Mouse (Mus musculus): Measurements from ENCODE around the gene Sertad1. TPM values are rescaled to one million over a fixed set of nuclear protein-coding genes. Genes with fewer than 3 reads are reported as not detected.

Sertad1 gene
- total and polyA plus RNA-seq, 2 experiments from 2014 or later = 7.7 to 9.4 TPM

DNA sequence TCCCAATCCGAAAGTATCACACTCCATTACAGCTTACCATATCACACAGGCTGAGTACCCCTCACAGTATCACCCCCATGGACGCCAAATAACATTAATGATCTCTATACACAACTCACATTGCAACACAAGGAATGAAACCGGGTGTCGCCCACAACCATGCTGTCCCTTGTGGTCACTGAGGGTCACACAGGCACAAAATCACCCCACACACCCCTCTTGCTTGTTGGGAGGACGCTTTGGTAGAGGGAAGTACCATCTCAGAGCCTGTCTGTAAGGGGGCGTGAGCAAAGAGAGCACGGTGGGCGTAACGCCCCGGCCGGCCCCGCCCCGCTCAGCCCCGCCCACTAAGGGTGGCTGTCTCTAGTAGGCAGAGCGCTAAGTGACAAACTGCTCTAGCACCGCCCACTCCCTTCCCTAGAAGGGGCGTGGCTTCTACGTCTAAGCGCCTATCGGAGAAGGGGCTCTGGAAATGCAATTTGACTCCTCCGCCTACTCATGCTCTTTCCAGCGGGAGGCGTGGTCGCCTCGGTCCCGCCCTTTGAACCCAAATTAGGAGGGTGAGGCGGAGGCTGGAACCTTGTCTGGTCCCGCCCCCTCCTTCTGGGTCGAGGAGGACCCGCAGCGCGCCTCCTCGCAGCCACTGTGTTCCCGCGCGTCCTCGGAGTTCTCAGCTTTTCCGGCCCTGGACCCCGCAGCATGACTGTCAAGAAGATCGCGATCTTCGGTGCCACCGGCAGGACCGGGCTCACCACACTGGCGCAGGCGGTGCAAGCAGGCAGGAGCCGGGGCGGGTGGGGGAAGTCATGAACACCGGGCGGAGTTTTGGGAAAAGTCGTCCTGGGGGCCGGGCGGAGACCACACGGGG, 39.1 kb upstream of the Sertad1 start, which contains the start of the genes Sptbn4 and Blvrb:
TSS of gene Sptbn4 (minus strand) at position 268 of the 868 bp plus-strand sequence.
TSS of gene Blvrb (plus strand) at position 560 of the 868 bp plus-strand sequence.
- peak; percentile 67 for TF ChIP-seq CTCF (IDR thresholded peaks at IDR 0.05; ENCODE audit: low read depth)
- Histone ChIP-seq H3K27me3 (ENCODE audit: insufficient read depth, low read length) (no peaks in the 10 kb centered on the region), H3K9ac (replicated peaks; ENCODE audit: low read length) (peak within 1 kb of the TSS; percentile 86), H3K4me3 (ENCODE audit: low read length) (peak within 1 kb of the TSS; percentile 61), H3K27ac (peak within 1 kb of the TSS; percentile 83), H3K4me1 (ENCODE audit: insufficient read depth, low read length) (no peaks in the 10 kb centered on the region), H3K4me2 (ENCODE audit: low read depth, low read length) (peak within 1 kb of the TSS; percentile 67), H3K9me3 (ENCODE audit: low read length) (no peaks in the 10 kb centered on the region), H3K36me3 (ENCODE audit: insufficient read depth, low read length) (no peaks in the 10 kb centered on the region)
- ATAC-seq = peak; percentile 95
- DNase-seq (ENCODE audit: low spot score) = peak; percentile 99
- WGBS = under 1% methylated on average over 53 of the region's 54 CpGs

DNA sequence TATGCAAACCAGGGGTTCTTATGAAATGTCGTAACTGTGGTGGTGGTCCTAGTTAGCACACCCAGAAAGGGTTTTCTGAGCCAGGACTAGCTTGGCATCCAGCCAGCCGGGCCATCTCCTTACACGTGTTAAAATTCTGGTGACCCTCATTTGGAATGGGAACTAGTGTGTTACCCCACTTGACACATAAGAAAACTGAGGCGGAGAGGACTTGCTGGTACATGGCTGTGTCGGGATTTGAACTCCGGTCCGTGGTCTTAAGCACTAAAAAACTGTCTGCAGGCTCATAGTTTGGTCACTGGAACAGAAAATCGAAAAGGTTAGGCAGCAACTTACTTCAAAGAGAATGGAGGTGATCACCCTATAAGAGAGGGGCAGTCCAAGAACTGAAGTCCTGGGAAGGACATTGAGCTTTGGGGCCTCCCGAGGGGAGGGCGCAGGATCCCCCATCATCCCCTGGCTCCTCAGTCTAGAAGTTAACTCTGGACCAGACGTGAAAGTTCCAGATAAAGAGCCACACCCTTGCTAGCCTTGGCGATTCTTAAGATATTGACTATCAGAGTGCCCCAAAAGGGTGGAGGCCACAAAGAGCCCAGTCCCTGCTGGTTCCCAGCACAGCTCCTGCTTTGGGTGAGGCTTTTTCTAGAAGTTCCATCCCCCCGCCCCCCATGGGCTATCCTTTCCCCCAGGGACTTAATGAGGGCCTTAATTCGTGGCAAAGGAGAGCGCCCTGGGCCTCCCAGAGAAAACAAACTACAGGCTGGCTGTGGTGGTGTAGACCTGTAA, 38.1 kb upstream of the Sertad1 start:
- ATAC-seq = no peak
- Histone ChIP-seq H3K9me3 (ENCODE audit: low read length) (no peaks in the 10 kb centered on the region), H3K4me2 (ENCODE audit: low read depth, low read length) (peak overlapping the region; percentile 67), H3K27me3 (ENCODE audit: insufficient read depth, low read length) (no peaks in the 10 kb centered on the region), H3K9ac (replicated peaks; ENCODE audit: low read length) (peak overlapping the region; percentile 86; the same call in 1 of the 2 replicates), H3K36me3 (ENCODE audit: insufficient read depth, low read length) (no peaks in the 10 kb centered on the region), H3K27ac (0 out of 2 replicates have a peak overlapping the region, but pooled peaks have one; percentile 28), H3K4me1 (ENCODE audit: insufficient read depth, low read length) (no peaks in the 10 kb centered on the region), H3K4me3 (ENCODE audit: low read length) (peak overlapping the region; percentile 61)
- no peak for DNase-seq (ENCODE audit: low spot score)
- TF ChIP-seq CTCF (IDR thresholded peaks at IDR 0.05; ENCODE audit: low read depth) = no peak
- 56% methylated on average over 15 of the region's 15 CpGs for WGBS

DNA sequence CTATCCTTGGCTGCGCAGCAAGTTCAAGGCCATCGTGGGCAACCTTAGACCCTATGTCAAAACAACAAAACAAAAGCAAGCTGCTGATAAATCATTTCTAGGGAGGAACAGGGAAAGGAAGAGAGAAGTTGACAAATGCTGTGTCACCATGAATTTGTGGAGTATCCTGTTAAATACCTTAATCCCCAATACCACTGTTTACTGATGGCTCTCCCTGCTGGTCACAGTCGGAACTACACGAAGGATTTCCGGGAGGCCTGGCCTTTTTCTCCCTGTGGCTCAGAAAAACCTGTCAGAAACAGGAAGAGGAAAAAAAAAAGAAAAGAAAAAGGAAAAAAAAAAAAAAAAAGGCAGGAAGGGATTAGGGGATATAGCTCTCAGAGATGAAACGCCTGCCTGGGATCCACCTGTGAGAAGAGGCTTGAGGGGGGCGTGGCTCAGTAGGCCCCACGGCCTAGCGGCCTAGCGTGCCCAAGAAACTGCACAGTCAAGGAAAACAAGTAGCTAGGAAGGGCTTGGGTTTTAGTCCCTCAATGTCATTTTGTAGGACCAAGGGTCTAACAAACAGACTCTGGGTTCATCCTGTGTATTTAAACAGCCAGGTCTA, 37.4 kb upstream of the Sertad1 start:
- peak; percentile 60 for DNase-seq (ENCODE audit: low spot score)
- Histone ChIP-seq H3K9me3 (ENCODE audit: low read length) (no peaks in the 10 kb centered on the region), H3K27ac (no peak overlapping the region), H3K4me3 (ENCODE audit: low read length) (no peak overlapping the region), H3K9ac (replicated peaks; ENCODE audit: low read length) (no peak overlapping the region), H3K36me3 (ENCODE audit: insufficient read depth, low read length) (no peaks in the 10 kb centered on the region), H3K4me2 (ENCODE audit: low read depth, low read length) (no peak overlapping the region), H3K27me3 (ENCODE audit: insufficient read depth, low read length) (no peaks in the 10 kb centered on the region), H3K4me1 (ENCODE audit: insufficient read depth, low read length) (no peaks in the 10 kb centered on the region)
- WGBS = 64% methylated on average over 10 of the region's 10 CpGs
- peak; percentile 72 for TF ChIP-seq CTCF (IDR thresholded peaks at IDR 0.05; ENCODE audit: low read depth)
- no peak for ATAC-seq

DNA sequence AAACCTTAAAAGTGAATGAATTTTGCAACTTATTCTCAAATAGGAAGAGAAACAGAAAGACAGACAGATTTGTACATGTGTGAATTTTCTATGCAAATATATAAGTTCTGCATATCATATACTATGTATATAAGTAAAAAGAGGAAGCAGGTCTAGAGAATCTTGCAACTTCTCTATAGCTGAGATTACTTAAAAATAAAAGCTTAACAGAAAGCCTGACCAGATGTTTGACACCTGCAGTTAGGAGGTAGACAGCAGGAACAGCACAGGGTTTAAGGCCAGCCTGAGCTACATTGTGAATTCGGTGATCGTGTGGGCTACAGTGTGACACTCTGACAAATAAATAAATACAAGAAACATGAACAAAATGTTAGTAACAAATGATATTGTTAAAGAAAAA, 35.4 kb upstream of the Sertad1 start:
- Histone ChIP-seq H3K9ac (replicated peaks; ENCODE audit: low read length) (no peak overlapping the region), H3K27me3 (ENCODE audit: insufficient read depth, low read length) (no peaks in the 10 kb centered on the region), H3K4me2 (ENCODE audit: low read depth, low read length) (no peak overlapping the region), H3K36me3 (ENCODE audit: insufficient read depth, low read length) (no peaks in the 10 kb centered on the region), H3K9me3 (ENCODE audit: low read length) (no peaks in the 10 kb centered on the region), H3K4me1 (ENCODE audit: insufficient read depth, low read length) (no peaks in the 10 kb centered on the region), H3K4me3 (ENCODE audit: low read length) (no peak overlapping the region), H3K27ac (no peak overlapping the region)
- 95% methylated on average over 2 of the region's 2 CpGs for WGBS
- no peak for DNase-seq (ENCODE audit: low spot score)
- no peak for ATAC-seq
- TF ChIP-seq CTCF (IDR thresholded peaks at IDR 0.05; ENCODE audit: low read depth) = no peak

DNA sequence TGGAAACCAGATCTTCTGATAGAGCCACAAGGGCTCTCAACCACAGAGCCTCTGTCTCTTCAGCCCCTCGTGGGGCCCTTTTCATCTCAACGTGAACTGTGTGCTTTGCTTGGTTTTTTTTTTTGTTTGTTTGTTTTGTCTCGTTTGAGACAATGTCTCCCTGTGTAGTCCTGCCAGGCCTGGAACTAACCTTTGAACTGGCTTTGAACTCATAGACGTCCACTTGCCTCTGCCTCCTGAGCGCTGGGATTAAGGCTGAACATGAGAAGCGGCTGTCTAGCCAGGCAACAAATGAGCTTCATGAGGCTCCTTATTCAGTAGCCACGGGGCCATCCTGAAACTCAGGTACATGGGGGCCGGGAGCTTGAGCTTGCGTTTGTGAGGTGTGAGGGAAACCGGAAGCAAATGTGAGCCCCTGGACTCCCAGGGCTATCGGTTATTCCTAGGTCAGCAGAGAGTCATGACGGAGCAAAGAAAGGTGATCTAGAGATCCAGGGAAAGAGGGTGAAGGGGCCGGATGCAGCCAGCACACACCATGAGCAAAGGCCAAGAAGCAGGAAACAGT, 34.4 kb upstream of the Sertad1 start:
- H3K4me2 ChIP-seq (ENCODE audit: low read depth, low read length) = no peak overlapping the region
- WGBS = 57% methylated on average over 13 of the region's 13 CpGs
- H3K27ac ChIP-seq = no peak overlapping the region
- H3K4me1 ChIP-seq (ENCODE audit: insufficient read depth, low read length) = no peaks in the 10 kb centered on the region
- no peak for ATAC-seq
- TF ChIP-seq CTCF (IDR thresholded peaks at IDR 0.05; ENCODE audit: low read depth) = no peak
- H3K27me3 ChIP-seq (ENCODE audit: insufficient read depth, low read length) = no peaks in the 10 kb centered on the region
- H3K36me3 ChIP-seq (ENCODE audit: insufficient read depth, low read length) = no peaks in the 10 kb centered on the region
- H3K9me3 ChIP-seq (ENCODE audit: low read length) = no peaks in the 10 kb centered on the region
- no peak for DNase-seq (ENCODE audit: low spot score)
- H3K9ac ChIP-seq (replicated peaks; ENCODE audit: low read length) = no peak overlapping the region
- H3K4me3 ChIP-seq (ENCODE audit: low read length) = no peak overlapping the region

DNA sequence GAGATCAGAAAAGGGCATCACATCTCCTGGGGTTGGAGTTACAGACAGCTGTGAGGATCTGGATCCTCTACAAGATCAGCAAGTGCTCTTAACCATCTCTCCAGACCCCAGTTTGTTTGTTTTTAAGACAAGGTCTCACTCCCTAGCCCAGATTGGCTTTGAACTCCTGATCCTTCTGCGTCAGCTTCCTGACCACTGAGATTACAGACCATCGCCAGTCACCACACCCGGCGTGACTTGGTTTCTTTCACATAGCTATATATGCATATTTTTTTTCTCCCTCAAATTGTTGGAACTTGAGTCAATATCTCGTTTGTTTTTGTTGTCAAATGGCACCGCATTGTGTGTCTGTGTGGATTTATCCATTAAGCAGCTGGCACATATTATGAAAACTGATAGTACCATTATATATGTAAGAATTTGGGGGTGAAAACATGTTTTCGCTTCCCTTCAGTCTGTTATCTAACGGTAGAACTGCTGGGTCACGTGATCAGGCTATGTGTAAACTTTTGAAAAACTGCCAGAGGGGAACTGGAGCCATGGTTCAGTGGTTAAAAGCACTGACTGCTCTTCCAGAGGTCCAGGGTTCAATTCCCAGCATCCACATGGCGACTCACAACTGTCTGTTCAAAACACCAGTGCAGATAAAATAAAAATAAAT, 32.1 kb upstream of the Sertad1 start:
- TF ChIP-seq CTCF (IDR thresholded peaks at IDR 0.05; ENCODE audit: low read depth) = no peak

More for the DNA sequence above, 32.1 kb upstream of the Sertad1 start:
- Histone ChIP-seq H3K9ac (replicated peaks; ENCODE audit: low read length) (no peak overlapping the region), H3K36me3 (ENCODE audit: insufficient read depth, low read length) (no peaks in the 10 kb centered on the region), H3K4me3 (ENCODE audit: low read length) (no peak overlapping the region), H3K4me2 (ENCODE audit: low read depth, low read length) (no peak overlapping the region), H3K27ac (no peak overlapping the region), H3K9me3 (ENCODE audit: low read length) (no peaks in the 10 kb centered on the region), H3K27me3 (ENCODE audit: insufficient read depth, low read length) (no peaks in the 10 kb centered on the region), H3K4me1 (ENCODE audit: insufficient read depth, low read length) (no peaks in the 10 kb centered on the region)
- 81% methylated on average over 10 of the region's 10 CpGs for WGBS
- no peak for DNase-seq (ENCODE audit: low spot score)
- no peak for ATAC-seq
